Mouse (Mus musculus): Measurements from ENCODE around the gene Slc19a1. TPM values are rescaled to one million over a fixed set of nuclear protein-coding genes. Genes with fewer than 3 reads are reported as not detected.

Slc19a1 gene
- polyA plus RNA-seq, 1 experiment, result 9.7 TPM

DNA sequence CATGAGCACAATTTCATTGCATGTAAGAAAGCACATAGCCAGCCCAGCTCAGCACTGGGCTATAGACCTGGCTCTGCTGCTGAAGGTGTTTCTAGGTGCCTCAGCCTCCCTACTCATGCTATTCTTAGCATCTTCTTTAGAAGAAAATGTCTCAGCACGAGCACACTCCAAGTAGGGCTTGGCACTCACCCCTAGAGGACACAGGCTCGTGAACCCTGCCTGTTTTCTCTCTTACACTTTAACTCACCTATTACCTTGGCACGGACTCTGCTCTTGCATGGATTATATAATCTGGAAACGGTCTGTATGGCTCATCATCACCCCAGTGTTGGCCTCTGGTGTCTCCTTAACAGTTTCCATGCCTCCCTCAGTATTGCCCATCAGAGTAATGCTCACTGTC, 20.4 kb upstream of the Slc19a1 start:
- Histone ChIP-seq H3K4me3 (replicated peaks; ENCODE audit: control insufficient read depth, low read depth, low read length) (no peak overlapping the region), H3K4me1 (ENCODE audit: control insufficient read depth, insufficient read depth, low read length) (no peaks in the 10 kb centered on the region), H3K27ac (ENCODE audit: control insufficient read depth, insufficient read depth, low read depth, low read length, poor library complexity) (no peak overlapping the region)
- no peak for TF ChIP-seq POLR2A (IDR thresholded peaks at IDR 0.05; ENCODE audit: borderline replicate concordance, control insufficient read depth, low read depth, low read length)
- WGBS, result 63% methylated on average over 4 of the region's 4 CpGs

DNA sequence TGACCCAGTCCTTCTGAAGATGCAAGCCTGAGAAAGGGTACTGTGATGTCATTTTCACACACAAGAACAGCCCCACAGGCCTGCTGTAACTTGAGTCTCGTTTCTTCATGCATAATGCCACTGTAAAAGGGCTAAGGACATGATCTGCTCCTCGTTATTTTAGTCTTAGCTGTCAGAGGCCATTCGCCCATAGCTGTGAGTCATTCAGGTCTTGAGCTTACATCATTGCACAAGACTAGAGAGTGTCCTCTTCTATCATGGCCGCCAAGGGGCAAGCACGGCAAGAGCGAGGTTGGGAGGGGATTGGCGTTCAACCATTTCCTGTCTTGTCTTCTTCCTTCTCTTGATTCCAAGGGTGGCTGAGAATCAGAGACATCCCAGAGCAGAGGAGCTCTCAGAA, 16.0 kb upstream of the Slc19a1 start:
- Histone ChIP-seq H3K4me3 (replicated peaks; ENCODE audit: control insufficient read depth, low read depth, low read length) (no peak overlapping the region), H3K4me1 (ENCODE audit: control insufficient read depth, insufficient read depth, low read length) (no peaks in the 10 kb centered on the region), H3K27ac (ENCODE audit: control insufficient read depth, insufficient read depth, low read depth, low read length, poor library complexity) (no peak overlapping the region)
- TF ChIP-seq CTCF (IDR thresholded peaks at IDR 0.05; ENCODE audit: control insufficient read depth, insufficient read depth, low read length) (no peak), POLR2A (IDR thresholded peaks at IDR 0.05; ENCODE audit: borderline replicate concordance, control insufficient read depth, low read depth, low read length) (no peak)
- WGBS, result 73% methylated on average over 7 of the region's 7 CpGs

DNA sequence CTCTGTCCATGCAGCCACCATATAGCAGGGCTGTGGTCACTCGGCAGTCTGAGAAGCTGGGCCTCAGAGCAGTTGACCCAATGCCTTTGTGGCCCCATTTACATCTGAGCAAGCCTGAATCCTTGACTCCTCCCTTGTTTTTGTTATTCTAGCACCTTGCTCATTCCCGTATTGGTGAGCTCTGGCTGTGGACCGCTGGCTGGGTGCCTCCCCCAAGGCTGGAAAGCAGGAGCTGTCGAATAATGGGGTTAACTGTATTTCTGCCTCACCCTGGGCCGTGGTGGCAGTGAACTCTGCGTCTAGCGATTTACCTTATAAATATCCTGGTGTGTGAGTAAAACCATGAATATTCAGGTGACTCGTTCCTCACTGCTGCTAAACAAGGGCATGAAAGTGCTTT, 15.5 kb upstream of the Slc19a1 start:
- Histone ChIP-seq H3K4me3 (replicated peaks; ENCODE audit: control insufficient read depth, low read depth, low read length) (no peak overlapping the region), H3K4me1 (ENCODE audit: control insufficient read depth, insufficient read depth, low read length) (no peaks in the 10 kb centered on the region), H3K27ac (ENCODE audit: control insufficient read depth, insufficient read depth, low read depth, low read length, poor library complexity) (no peak overlapping the region)
- TF ChIP-seq POLR2A (IDR thresholded peaks at IDR 0.05; ENCODE audit: borderline replicate concordance, control insufficient read depth, low read depth, low read length), result no peak
- no peak for TF ChIP-seq CTCF (IDR thresholded peaks at IDR 0.05; ENCODE audit: control insufficient read depth, insufficient read depth, low read length)
- 72% methylated on average over 8 of the region's 8 CpGs for WGBS

DNA sequence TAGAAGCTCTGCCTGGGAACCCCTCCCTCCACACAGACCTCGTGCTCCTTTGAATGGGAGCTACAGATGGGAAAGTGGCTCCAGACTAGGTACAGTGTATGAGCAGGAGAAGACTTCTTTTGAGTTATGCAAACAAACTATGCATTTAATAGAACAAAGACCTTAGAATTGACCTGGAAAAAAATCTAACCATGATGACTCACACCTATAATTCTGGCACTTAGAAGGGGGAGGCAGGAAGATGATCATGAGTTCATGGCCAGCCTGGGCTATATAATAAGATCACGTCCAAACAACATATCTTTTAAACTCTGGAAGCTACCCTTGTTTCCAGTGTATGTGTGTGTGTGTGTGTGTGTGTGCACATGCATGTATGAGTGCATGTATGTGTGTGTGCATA, 15.0 kb upstream of the Slc19a1 start:
- no peak overlapping the region for H3K27ac ChIP-seq (ENCODE audit: control insufficient read depth, insufficient read depth, low read depth, low read length, poor library complexity)
- 72% methylated on average over 2 of the region's 2 CpGs for WGBS
- H3K4me1 ChIP-seq (ENCODE audit: control insufficient read depth, insufficient read depth, low read length), result no peaks in the 10 kb centered on the region
- H3K4me3 ChIP-seq (replicated peaks; ENCODE audit: control insufficient read depth, low read depth, low read length), result no peak overlapping the region
- TF ChIP-seq POLR2A (IDR thresholded peaks at IDR 0.05; ENCODE audit: borderline replicate concordance, control insufficient read depth, low read depth, low read length) (no peak), CTCF (IDR thresholded peaks at IDR 0.05; ENCODE audit: control insufficient read depth, insufficient read depth, low read length) (no peak)

DNA sequence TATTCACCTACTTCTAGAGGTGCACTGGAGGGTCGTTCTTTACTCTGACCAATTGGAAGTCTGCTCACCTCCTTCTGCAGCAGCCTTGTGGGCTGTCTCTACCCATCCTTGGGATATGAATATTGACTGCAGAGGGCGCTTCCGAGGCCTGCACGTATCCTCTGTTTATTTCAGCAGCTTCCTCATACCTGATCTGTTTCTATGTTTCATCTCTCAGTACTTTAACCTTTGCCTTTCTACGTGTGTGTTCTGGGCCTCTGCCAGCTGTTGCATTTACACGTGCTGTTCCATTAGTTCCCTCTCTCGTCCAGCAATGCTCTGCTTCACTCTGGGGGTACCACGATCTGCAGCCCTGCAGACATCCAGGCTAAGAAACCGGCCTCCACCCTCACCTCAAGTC, 14.4 kb upstream of the Slc19a1 start:
- Histone ChIP-seq H3K27ac (ENCODE audit: control insufficient read depth, insufficient read depth, low read depth, low read length, poor library complexity) (no peak overlapping the region), H3K4me3 (replicated peaks; ENCODE audit: control insufficient read depth, low read depth, low read length) (no peak overlapping the region), H3K4me1 (ENCODE audit: control insufficient read depth, insufficient read depth, low read length) (no peaks in the 10 kb centered on the region)
- no peak for TF ChIP-seq POLR2A (IDR thresholded peaks at IDR 0.05; ENCODE audit: borderline replicate concordance, control insufficient read depth, low read depth, low read length)
- TF ChIP-seq CTCF (IDR thresholded peaks at IDR 0.05; ENCODE audit: control insufficient read depth, insufficient read depth, low read length), result no peak
- WGBS, result 70% methylated on average over 9 of the region's 9 CpGs

DNA sequence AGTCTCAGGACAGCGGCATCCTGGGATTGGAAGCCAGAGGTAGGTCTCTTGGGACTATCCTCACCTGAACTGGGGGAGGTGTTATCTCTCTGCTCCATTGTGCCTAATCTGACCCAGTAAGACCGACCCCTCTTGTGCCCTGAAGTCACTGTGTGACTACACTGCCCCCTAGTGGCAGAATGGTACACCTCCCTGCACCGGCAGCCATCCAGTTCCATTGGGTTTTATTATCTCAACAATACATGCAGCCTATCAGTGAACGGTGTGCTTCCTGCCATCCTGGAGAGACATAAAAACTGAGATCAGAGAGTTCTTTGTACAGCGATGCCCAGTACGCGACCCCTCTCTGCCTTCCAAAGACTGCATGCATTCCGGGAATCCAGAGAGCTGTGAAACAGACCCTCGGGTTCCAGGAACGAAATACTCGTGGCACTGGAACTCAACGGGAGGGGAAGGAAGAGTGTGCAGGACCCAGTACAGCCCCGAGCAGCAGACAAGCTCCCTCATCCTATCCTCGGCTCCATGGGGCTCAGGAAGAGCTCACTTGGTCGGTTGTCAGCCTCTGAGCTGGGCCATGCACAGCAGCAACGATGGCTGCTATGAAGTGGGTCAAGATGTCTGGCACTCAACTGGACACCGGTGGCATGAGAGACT, 10.5 kb upstream of the Slc19a1 start:
- Histone ChIP-seq H3K27ac (ENCODE audit: control insufficient read depth, insufficient read depth, low read depth, low read length, poor library complexity) (no peak overlapping the region), H3K4me3 (replicated peaks; ENCODE audit: control insufficient read depth, low read depth, low read length) (no peak overlapping the region), H3K4me1 (ENCODE audit: control insufficient read depth, insufficient read depth, low read length) (no peaks in the 10 kb centered on the region)
- 22% methylated on average over 17 of the region's 17 CpGs for WGBS
- TF ChIP-seq POLR2A (IDR thresholded peaks at IDR 0.05; ENCODE audit: borderline replicate concordance, control insufficient read depth, low read depth, low read length) (no peak), CTCF (IDR thresholded peaks at IDR 0.05; ENCODE audit: control insufficient read depth, insufficient read depth, low read length) (peak; percentile 97)

DNA sequence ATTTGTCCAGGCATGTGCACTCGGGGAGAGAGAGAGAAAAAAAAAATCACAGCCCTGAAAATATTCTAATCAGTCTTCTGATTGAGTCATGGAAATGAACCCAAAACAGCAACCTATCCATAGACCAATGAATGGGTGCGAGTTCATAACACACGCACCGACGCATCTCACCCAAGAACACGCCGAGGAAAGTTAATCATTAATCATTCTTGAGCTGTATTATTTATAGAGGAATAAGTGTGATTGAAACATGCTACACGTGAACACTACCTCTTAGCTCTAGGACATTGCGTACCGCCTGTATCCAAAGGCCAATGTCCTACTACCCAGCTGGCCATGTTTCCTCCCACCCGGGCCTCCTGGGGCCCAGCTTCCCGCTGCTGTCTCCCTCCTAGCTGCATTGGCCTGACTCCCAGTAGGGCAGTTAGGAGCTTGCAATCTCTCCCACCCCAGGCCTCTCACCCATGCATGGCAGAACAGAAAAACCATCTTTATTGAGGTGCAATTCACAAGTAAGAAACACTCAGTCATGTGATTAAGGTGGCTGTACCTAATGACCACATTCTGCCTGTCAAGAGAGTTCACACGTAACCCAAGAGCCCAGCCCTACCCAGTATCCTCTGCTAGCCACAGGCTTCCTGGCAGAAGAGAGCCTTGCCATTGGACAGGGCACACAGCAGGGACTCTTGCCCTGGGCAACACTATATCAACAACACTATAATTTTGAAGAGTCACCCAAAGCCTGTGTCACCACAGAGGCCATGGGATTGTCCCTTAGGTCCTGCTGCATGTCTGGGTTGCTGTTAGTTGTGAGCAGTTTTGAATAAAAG, 9.5 kb upstream of the Slc19a1 start:
- H3K27ac ChIP-seq (ENCODE audit: control insufficient read depth, insufficient read depth, low read depth, low read length, poor library complexity), result no peak overlapping the region

DNA sequence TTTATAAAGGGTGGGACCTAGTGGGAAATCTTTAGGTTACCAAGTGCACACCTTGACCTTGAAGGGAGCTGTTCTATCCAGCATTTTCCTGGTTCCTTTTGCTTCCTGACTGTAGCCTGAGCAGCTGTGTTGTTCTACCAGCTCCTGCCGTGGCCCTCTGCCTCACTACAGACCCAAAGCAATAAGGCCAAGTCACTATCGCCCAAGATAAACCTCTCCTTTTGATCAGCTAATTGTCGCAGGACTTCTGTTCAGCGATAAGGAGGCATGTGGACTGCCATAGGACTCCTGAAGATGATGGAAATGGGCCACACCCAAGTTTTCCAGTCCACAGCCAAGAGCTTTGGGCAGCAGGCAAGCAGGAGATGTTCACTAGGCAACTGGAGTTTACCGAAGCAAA, 7.8 kb upstream of the Slc19a1 start:
- no peaks in the 10 kb centered on the region for H3K4me1 ChIP-seq (ENCODE audit: control insufficient read depth, insufficient read depth, low read length)
- H3K4me3 ChIP-seq (replicated peaks; ENCODE audit: control insufficient read depth, low read depth, low read length), result no peak overlapping the region
- TF ChIP-seq CTCF (IDR thresholded peaks at IDR 0.05; ENCODE audit: control insufficient read depth, insufficient read depth, low read length), result no peak
- no peak for TF ChIP-seq POLR2A (IDR thresholded peaks at IDR 0.05; ENCODE audit: borderline replicate concordance, control insufficient read depth, low read depth, low read length)
- 71% methylated on average over 5 of the region's 5 CpGs for WGBS
- no peak overlapping the region for H3K27ac ChIP-seq (ENCODE audit: control insufficient read depth, insufficient read depth, low read depth, low read length, poor library complexity)

More for the DNA sequence above, 9.5 kb upstream of the Slc19a1 start:
- Histone ChIP-seq H3K4me1 (ENCODE audit: control insufficient read depth, insufficient read depth, low read length) (no peaks in the 10 kb centered on the region), H3K4me3 (replicated peaks; ENCODE audit: control insufficient read depth, low read depth, low read length) (no peak overlapping the region)
- no peak for TF ChIP-seq POLR2A (IDR thresholded peaks at IDR 0.05; ENCODE audit: borderline replicate concordance, control insufficient read depth, low read depth, low read length)
- TF ChIP-seq CTCF (IDR thresholded peaks at IDR 0.05; ENCODE audit: control insufficient read depth, insufficient read depth, low read length), result no peak
- 70% methylated on average over 13 of the region's 13 CpGs for WGBS

All from bone marrow, adult 2 months (tissue).